Mouse (Mus musculus) embryonic facial prominence, embryonic 10.5 days (tissue): ENCODE measurements around the gene M1ap. TPM values are rescaled to one million over a fixed set of nuclear protein-coding genes. Genes with fewer than 3 reads are reported as not detected.

Experiments used
- DNase-seq: peaks from one replicate; pipeline ENCODE4 v3.0.0-alpha.2; 2017; ENCODE audit warnings: low spot score
- H3K27ac ChIP-seq: fragments of 300-500 bp; sonication (generic); replicated peaks from 2 replicates; pipeline ENCODE4 v1.5.1; 2016; ENCODE audit warnings: mild to moderate bottlenecking
- H3K27me3 ChIP-seq: fragments of 300-500 bp; sonication (generic); replicated peaks from 2 replicates; pipeline ENCODE4 v1.6.1; 2016; ENCODE audit warnings: low read depth, mild to moderate bottlenecking; ENCODE audit not compliant: poor library complexity, severe bottlenecking
- H3K36me3 ChIP-seq: fragments of 300-500 bp; sonication (generic); replicated peaks from 2 replicates; pipeline ENCODE4 v1.6.1; 2016; ENCODE audit warnings: mild to moderate bottlenecking, moderate library complexity
- H3K4me1 ChIP-seq: fragments of 300-500 bp; sonication (generic); 2 replicates; pipeline ENCODE4 v1.6.1; 2016
- H3K4me3 ChIP-seq: fragments of 300-500 bp; sonication (generic); 2 replicates; pipeline ENCODE4 v1.5.1; 2016; ENCODE audit warnings: mild to moderate bottlenecking, moderate library complexity
- H3K9me3 ChIP-seq: fragments of 300-500 bp; sonication (generic); 2 replicates; pipeline ENCODE4 v1.6.1; 2016; ENCODE audit warnings: mild to moderate bottlenecking
- WGBS: fragments of 180-500 bp; shearing (Covaris S2); methylation state at CpG from one replicate; pipeline ENCODE4 v1.1.7; 2016; 5-methylcytosine and 5-hydroxymethylcytosine counted together
- polyA plus RNA-seq: library from polyadenylated mRNA; unstranded; fragments of >200 nt; fragmentation: Nextera tagmentation; extraction: Ambion mirVana; gene quantifications from 2 replicates; pipeline ENCODE4 v1.2.1, GENCODE M21; 2016

The M1ap gene
- polyA plus RNA-seq, 1 experiment from 2014 or later = 0.56 TPM

GRCm38 (mm10) chr6:82945750-82946149, 952 bp upstream of the M1ap start:
- H3K27me3 ChIP-seq = peaks cover 2% of the 10 kb centered on the region
- WGBS = 52% methylated on average over 6 of the region's 6 CpGs
- H3K9me3 ChIP-seq = no peaks in the 10 kb centered on the region
- DNase-seq = peak; percentile 45
- H3K4me3 ChIP-seq = no peak overlapping the region
- H3K4me1 ChIP-seq = no peaks in the 10 kb centered on the region
- no peak overlapping the region for H3K27ac ChIP-seq
- H3K36me3 ChIP-seq = no peaks in the 10 kb centered on the region

GRCm38 (mm10) chr6:82956553-82957251, 10.0 kb downstream of the M1ap start:
- DNase-seq = no peak
- no peaks in the 10 kb centered on the region for H3K36me3 ChIP-seq

GRCm38 (mm10) chr6:82961664-82962063, 15.0 kb downstream of the M1ap start:
- Histone ChIP-seq H3K27me3 (no peaks in the 10 kb centered on the region; the same call in 1 of the 2 replicates), H3K9me3 (no peaks in the 10 kb centered on the region), H3K36me3 (no peaks in the 10 kb centered on the region), H3K4me3 (no peak overlapping the region), H3K27ac (no peak overlapping the region), H3K4me1 (peaks cover 8% of the 10 kb centered on the region)
- no peak for DNase-seq
- WGBS = 80% methylated on average over 1 of the region's 1 CpGs

More at GRCm38 (mm10) chr6:82956553-82957251, 10.0 kb downstream of the M1ap start:
- no peak overlapping the region for H3K4me3 ChIP-seq
- H3K9me3 ChIP-seq = no peaks in the 10 kb centered on the region
- 0 out of 2 replicates have a peak overlapping the region, but pooled peaks have one; percentile 30 for H3K27ac ChIP-seq
- H3K27me3 ChIP-seq = no peaks in the 10 kb centered on the region
- 60% methylated on average over 4 of the region's 4 CpGs for WGBS
- peaks cover 13% of the 10 kb centered on the region for H3K4me1 ChIP-seq

DNA sequence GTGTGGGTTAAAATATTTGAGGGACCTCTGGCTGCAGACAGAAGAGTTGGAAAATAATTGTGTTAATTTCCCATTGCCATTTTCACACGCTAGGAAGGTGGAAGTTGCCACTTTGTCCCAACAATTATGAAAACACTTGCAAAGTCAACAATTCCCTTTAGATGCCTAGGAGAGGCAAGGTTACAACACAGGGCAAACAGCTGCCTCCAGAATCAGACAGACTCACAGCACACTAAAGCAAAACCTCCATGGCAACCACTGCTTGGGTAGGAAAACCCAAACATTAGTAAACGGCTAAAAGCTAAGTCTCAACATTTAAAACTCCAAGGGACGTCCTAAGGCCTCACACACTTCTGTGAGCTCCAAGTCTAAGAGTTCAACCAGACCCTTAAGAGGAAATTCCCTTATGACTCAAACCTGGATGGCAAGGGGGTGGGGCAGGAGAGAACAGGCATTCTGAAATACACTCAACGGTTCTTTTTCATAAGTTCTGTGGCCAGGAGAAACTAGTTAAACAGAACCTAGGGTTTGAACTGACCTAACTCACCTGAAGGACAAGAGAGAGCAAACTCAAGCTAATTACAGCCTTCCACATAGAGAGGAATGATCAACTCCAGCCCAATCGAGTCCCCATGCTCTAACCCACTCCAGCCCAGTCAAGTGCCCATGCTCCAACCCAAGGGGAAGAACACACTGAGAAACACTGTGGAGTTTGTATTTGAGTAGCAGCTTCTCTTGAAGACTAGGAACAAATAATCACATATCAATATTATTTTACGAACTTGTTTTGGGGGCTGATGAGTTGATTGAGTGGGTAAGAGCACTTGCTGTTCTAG, 22.8 kb downstream of the M1ap start:
- Histone ChIP-seq H3K36me3 (no peaks in the 10 kb centered on the region), H3K27ac (no peak overlapping the region), H3K9me3 (no peaks in the 10 kb centered on the region), H3K27me3 (peaks cover 17% of the 10 kb centered on the region), H3K4me1 (no peaks in the 10 kb centered on the region), H3K4me3 (no peak overlapping the region)
- WGBS = 79% methylated on average over 6 of the region's 6 CpGs
- no peak for DNase-seq

- H3K4me3 ChIP-seq = no peak overlapping the region
- H3K27me3 ChIP-seq = peaks cover 17% of the 10 kb centered on the region
- 12% methylated on average over 5 of the region's 5 CpGs for WGBS
- no peaks in the 10 kb centered on the region for H3K9me3 ChIP-seq
- peak; percentile 70 for DNase-seq
- H3K27ac ChIP-seq = no peak overlapping the region
- no peaks in the 10 kb centered on the region for H3K4me1 ChIP-seq
- no peaks in the 10 kb centered on the region for H3K36me3 ChIP-seq
Observed at GRCm38 (mm10) chr6:82971031-82971430, 24.3 kb downstream of the M1ap start.

DNA sequence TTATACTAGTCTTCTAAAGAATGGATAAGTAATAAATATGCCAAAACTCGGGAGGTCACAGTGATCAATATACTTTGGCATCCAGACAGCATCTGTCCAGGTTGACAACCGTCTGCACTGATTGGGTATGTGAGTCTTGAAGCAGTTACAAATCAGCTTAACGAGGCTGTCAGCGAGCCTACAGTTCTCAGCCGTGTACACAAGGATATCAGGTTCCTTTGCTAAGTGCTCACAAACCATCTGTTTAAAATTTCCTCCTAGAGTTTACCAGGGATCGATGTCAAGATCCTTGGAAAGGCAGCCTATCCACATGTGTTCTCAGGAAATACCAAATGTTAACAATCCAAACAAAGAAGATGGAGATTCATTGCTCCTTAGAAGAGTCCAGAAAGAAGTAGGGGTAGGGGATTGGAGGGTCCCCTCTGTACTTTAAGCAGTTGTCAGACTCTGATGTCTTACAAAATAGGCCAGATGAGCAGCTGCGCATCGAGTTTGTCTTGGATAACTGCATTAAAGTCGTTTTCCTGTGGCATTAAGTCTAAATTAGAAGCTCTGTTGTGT, 40.8 kb downstream of the M1ap start:
- H3K27ac ChIP-seq = peak overlapping the region; percentile 78

GRCm38 (mm10) chr6:82993696-82994095, 47.0 kb downstream of the M1ap start:
- WGBS = 44% methylated on average over 1 of the region's 1 CpGs
- H3K27me3 ChIP-seq = peaks cover 5% of the 10 kb centered on the region
- H3K4me3 ChIP-seq = no peak overlapping the region
- H3K27ac ChIP-seq = peak overlapping the region; percentile 35; the same call in 1 of the 2 replicates
- no peaks in the 10 kb centered on the region for H3K36me3 ChIP-seq
- no peak for DNase-seq
- no peaks in the 10 kb centered on the region for H3K9me3 ChIP-seq
- peaks cover 15% of the 10 kb centered on the region for H3K4me1 ChIP-seq

More for the DNA sequence above, 40.8 kb downstream of the M1ap start:
- Histone ChIP-seq H3K27me3 (no peaks in the 10 kb centered on the region; the same call in 1 of the 2 replicates), H3K36me3 (no peaks in the 10 kb centered on the region), H3K4me3 (no peak overlapping the region), H3K4me1 (peaks cover 21% of the 10 kb centered on the region), H3K9me3 (no peaks in the 10 kb centered on the region)
- WGBS = 23% methylated on average over 9 of the region's 9 CpGs
- DNase-seq = peak; percentile 62

GRCm38 (mm10) chr6:82994372-82994771, 47.7 kb downstream of the M1ap start:
- peaks cover 11% of the 10 kb centered on the region for H3K27me3 ChIP-seq
- 75% methylated on average over 7 of the region's 7 CpGs for WGBS
- H3K27ac ChIP-seq = no peak overlapping the region
- DNase-seq = no peak
- H3K36me3 ChIP-seq = no peaks in the 10 kb centered on the region
- no peaks in the 10 kb centered on the region for H3K9me3 ChIP-seq
- H3K4me1 ChIP-seq = peaks cover 15% of the 10 kb centered on the region
- H3K4me3 ChIP-seq = no peak overlapping the region

GRCm38 (mm10) chr6:82996740-82997315, 50.1 kb downstream of the M1ap start:
- Histone ChIP-seq H3K4me1 (peaks cover 15% of the 10 kb centered on the region), H3K27ac (no peak overlapping the region), H3K4me3 (peak overlapping the region; percentile 25), H3K36me3 (no peaks in the 10 kb centered on the region), H3K27me3 (peaks cover 21% of the 10 kb centered on the region), H3K9me3 (no peaks in the 10 kb centered on the region)
- peak; percentile 91 for DNase-seq
- WGBS = 15% methylated on average over 11 of the region's 11 CpGs

DNA sequence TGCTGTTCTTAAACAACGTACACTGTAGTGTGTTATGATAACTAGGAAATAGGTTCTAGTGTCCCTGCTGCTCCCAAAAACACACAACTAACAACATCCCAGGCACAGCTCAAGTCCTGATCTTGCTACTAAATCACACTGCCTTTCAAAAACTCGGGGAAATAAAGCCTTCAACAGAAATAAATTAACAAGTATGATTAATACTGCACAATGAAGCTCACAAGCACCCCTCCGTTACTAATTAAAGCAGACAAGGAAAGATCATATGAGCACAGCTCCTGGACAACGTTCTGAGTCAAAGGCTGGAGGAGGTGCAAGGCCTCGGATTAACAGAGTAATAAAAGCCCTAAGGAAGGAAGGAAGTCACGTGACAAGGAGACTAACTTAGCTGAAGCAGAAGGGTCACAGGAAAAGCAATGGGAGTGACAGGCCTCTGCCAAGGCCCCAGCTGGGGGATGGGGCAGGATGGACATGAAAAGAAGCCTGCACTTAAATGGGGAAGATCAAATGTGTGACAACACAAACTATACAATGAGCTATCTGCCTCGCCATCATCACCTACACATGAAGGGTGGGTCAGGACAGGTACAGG, 50.9 kb downstream of the M1ap start:
- H3K4me3 ChIP-seq = no peak overlapping the region
- DNase-seq = peak; percentile 14
- 54% methylated on average over 7 of the region's 7 CpGs for WGBS
- H3K27ac ChIP-seq = peak overlapping the region; percentile 35; the same call in 1 of the 2 replicates
- H3K27me3 ChIP-seq = peaks cover 21% of the 10 kb centered on the region
- H3K4me1 ChIP-seq = peaks cover 15% of the 10 kb centered on the region
- H3K9me3 ChIP-seq = no peaks in the 10 kb centered on the region
- H3K36me3 ChIP-seq = no peaks in the 10 kb centered on the region

- no peaks in the 10 kb centered on the region for H3K9me3 ChIP-seq
- H3K4me1 ChIP-seq = peaks cover 15% of the 10 kb centered on the region
- no peaks in the 10 kb centered on the region for H3K36me3 ChIP-seq
- peak overlapping the region; percentile 35; the same call in 1 of the 2 replicates for H3K27ac ChIP-seq
- no peak overlapping the region for H3K4me3 ChIP-seq
- H3K27me3 ChIP-seq = peaks cover 21% of the 10 kb centered on the region
- no peak for DNase-seq
- WGBS = 72% methylated on average over 4 of the region's 4 CpGs
Observed at GRCm38 (mm10) chr6:82998326-82998725, 51.6 kb downstream of the M1ap start.

DNA sequence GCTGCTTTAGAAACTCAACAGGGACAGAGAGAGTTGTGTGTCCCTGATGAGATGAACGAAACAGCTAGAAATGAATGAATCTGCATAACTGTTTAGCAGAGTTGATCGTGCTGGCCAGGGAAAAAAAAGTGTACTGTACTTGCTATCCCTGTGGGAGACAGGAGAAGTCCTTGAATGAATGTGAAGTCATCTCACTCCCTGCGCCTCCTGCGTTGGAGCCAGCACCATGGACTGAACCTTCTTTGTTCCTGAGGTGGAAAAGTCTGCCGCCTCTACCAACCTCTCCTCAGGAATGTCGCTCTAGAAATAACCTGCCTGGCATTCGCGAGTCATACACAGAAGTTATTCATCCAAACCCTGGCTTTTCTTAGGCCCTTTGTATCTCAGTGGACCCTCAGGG, 53.3 kb downstream of the M1ap start:
- Histone ChIP-seq H3K4me3 (no peak overlapping the region), H3K36me3 (no peaks in the 10 kb centered on the region), H3K27me3 (peaks cover 20% of the 10 kb centered on the region), H3K27ac (no peak overlapping the region; the same call in 1 of the 2 replicates), H3K4me1 (peaks cover 22% of the 10 kb centered on the region), H3K9me3 (no peaks in the 10 kb centered on the region)
- WGBS = 45% methylated on average over 8 of the region's 8 CpGs
- no peak for DNase-seq
